Mouse (Mus musculus): ENCODE measurements around the gene Wdtc1.

Gene Wdtc1

DNA sequence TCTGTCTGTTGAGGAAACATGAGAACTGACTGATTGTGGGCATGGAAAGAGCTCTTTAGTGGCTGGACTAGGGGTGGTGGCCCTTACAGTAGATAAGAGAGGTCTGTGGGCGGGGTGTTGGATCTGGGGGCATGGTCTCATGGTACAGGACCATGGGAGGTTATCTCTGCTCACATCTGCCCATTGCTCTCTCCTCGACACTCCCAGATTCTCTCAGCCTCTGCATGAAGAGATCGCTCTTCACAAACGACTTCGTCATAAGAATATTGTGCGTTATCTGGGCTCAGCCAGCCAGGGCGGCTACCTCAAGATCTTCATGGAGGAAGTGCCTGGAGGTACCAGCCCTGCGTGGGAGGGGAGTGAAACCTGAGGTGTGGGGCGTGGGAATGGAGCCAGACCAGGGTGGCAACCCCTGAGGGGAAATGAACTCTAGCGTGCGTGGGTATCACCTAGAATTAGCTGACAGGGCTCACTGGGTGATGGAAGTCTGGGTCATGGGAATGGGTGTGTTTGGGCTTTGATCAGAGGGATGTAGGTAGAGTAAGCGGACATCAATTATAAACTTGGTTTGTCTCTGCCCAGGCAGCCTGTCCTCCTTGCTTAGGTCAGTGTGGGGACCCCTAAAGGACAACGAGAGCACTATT, 105.4 kb downstream of the Wdtc1 start:
- DNase-seq: no peak

- peak; percentile 73 to 79 for DNase-seq
Observed at GRCm38 (mm10) chr4:133247072-133247471, 106.2 kb downstream of the Wdtc1 start.

DNA sequence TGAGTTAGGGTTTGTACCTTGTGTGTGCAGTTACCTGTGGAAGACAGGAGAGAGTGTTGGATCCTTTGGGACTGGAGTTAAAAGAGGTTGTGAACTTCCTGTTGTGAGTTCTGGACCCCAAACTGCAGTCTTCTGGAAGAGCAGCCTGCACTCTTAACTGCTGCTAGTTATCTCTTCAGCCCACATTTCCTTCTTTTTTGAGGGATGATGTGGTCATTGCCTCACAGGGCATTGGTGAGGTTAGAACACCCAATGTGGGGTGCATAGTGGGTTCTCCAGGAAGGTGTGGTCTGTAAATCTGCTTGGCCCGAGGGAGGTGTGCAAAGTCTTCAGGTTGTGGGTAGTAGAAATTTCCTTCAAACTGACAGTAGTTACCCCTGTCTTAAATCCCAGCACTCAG, 109.0 kb downstream of the Wdtc1 start:
- no peak for DNase-seq

DNA sequence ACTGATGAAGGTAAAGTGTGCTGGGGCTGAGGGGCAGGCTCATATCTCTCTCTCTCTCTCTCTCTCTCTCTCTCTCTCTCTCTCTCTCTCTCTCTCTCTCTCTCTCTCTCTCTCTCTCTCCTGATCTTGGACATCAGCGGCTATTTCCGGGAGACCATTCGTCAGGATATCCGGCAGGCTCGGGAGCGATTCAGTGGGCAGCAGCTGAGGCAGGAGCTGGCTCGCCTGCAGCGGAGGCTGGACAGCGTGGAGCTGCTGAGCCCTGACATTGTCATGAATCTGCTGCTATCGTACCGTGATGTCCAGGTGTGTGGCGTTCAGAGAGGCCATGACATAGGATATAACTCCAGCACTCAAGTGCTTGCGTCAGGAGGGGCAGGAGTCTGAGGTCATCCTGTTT, 109.7 kb downstream of the Wdtc1 start:
- DNase-seq: peak; percentile 55 to 70

DNA sequence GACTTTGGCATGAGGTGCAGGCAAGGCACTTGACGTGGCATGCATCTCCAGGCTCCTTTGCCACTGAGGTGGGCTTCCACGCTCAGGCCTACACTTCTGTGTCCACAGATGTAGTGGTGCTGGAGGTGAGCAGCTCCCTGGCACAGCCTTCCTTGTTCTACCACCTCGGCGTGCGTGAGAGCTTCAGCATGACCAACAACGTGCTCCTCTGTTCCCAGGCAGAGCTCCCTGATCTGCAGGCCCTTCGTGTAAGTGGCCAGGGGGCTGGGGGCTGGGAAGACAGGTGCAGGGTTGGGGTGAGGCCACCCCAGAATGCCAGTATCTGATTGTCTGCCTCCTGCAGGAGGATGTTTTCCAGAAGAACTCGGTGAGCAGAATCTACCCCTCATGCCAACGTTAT, 110.6 kb downstream of the Wdtc1 start:
- DNase-seq: no peak
